Comparison of ENCODE assay signal across 8 mouse cellular contexts in genomic region chr5:122131076-122132051, GRCm38 (mm10). TPM values are rescaled to one million over a fixed set of nuclear protein-coding genes. Genes with fewer than 3 reads are reported as not detected.
DNase-seq lines count a peak whose midpoint lies in the region; ATAC-seq and TF ChIP-seq lines count a peak whose summit lies in the region.

No protein-coding gene starts in this region.

- peak in 1 of 2 experiments; percentile 81; a peak in 2 of 4 replicates for TF ChIP-seq POLR2A in MEL (IDR thresholded peaks at IDR 0.05; ENCODE audit: control insufficient read depth in 1 of 2, insufficient read depth in 1 of 2, low read depth in 1 of 2, low read length in 2 of 2, poor library complexity in 1 of 2)

- WGBS in lung, postnatal 0 days = 10% methylated on average over 34 of the region's 34 CpGs

- peak overlapping the region; percentile 87 for H3K9ac ChIP-seq in MEL (ENCODE audit: control insufficient read depth, low read depth, low read length, poor library complexity, severe bottlenecking)
- peak overlapping the region; percentile 19; the same call in 1 of the 2 replicates for H3K9ac ChIP-seq in lung, postnatal 0 days (replicated peaks; ENCODE audit: low read depth)

- no peaks in the 10 kb centered on the region for H3K9me3 ChIP-seq in MEL (replicated peaks; ENCODE audit: insufficient read depth, low read length)
- H3K9me3 ChIP-seq in lung, postnatal 0 days (ENCODE audit: low read length) = no peaks in the 10 kb centered on the region

- peak overlapping the region; percentile 97 for H3K27ac ChIP-seq in MEL (ENCODE audit: control insufficient read depth, low read depth, low read length)
- no peak overlapping the region for H3K27ac ChIP-seq in lung, postnatal 0 days (ENCODE audit: low read length)

- H3K79me2 ChIP-seq in MEL (ENCODE audit: control insufficient read depth, insufficient read depth, low read length, poor library complexity) = no peaks in the 10 kb centered on the region; the same call in 1 of the 2 replicates

- TF ChIP-seq RAD21 in MEL (IDR thresholded peaks at IDR 0.05; ENCODE audit: low read depth, low read length) = peak; percentile 36

- peak; percentile 31 to 39 for TF ChIP-seq EP300 in MEL (IDR thresholded peaks at IDR 0.05; ENCODE audit: low read depth in 1 of 2, low read length in 2 of 2)
- peak; percentile 57; the same call in 1 of the 2 replicates for TF ChIP-seq EP300 in lung, postnatal 0 days (IDR thresholded peaks at IDR 0.05)

- H3K36me3 ChIP-seq in MEL (ENCODE audit: control insufficient read depth in 1 of 2, insufficient read depth in 2 of 2, low read length in 2 of 2) = peaks cover 0 to 27% of the 10 kb centered on the region in 2 experiments; a peak in 2 of 4 replicates
- H3K36me3 ChIP-seq in lung, postnatal 0 days (ENCODE audit: insufficient read depth, low read length) = no peaks in the 10 kb centered on the region

- peak; percentile 78 to 93 (median 83) for TF ChIP-seq CTCF in MEL (IDR thresholded peaks at IDR 0.05 in 2 of 3, conservative IDR thresholded peaks at IDR 0.05 in 1 of 3; ENCODE audit: control insufficient read depth in 1 of 3, insufficient read depth in 1 of 3, low read depth in 2 of 3, low read length in 3 of 3, poor library complexity in 1 of 3, severe bottlenecking in 1 of 3)
- TF ChIP-seq CTCF in lung, postnatal 0 days (IDR thresholded peaks at IDR 0.05) = peak; percentile 88

- H3K4me2 ChIP-seq in lung, postnatal 0 days (replicated peaks; ENCODE audit: low read depth, low read length) = peak overlapping the region; percentile 86

- no peaks in the 10 kb centered on the region for H3K27me3 ChIP-seq in MEL (ENCODE audit: control insufficient read depth in 1 of 2, insufficient read depth in 2 of 2, low read length in 2 of 2)
- H3K27me3 ChIP-seq in lung, postnatal 0 days (replicated peaks; ENCODE audit: insufficient read depth, low read length) = no peaks in the 10 kb centered on the region

- ATAC-seq in frontal cortex, adult (ENCODE audit: low TSS enrichment) = peak; percentile 71; the same call in 1 of the 2 replicates
- peak; percentile 71 to 80 for ATAC-seq in hematopoietic stem cell, adult 5-6 weeks (replicated peaks in 1 of 2; ENCODE audit: insufficient read depth in 1 of 2, low FRiP score in 2 of 2, low TSS enrichment in 1 of 2, low read depth in 1 of 2, poor library complexity in 2 of 2, severe bottlenecking in 2 of 2)
- ATAC-seq in lung, postnatal 0 days = peak; percentile 84

- H3K4me3 ChIP-seq in MEL (ENCODE audit: control insufficient read depth in 1 of 2, insufficient read depth in 1 of 2, low read depth in 2 of 2, low read length in 2 of 2) = peak overlapping the region; percentile 68 to 71
- peak overlapping the region; percentile 44 for H3K4me3 ChIP-seq in lung, postnatal 0 days (ENCODE audit: low read depth, low read length)

- H3K4me1 ChIP-seq in MEL (ENCODE audit: control insufficient read depth in 1 of 2, insufficient read depth in 2 of 2, low read length in 2 of 2) = peaks cover 19 to 45% of the 10 kb centered on the region in 2 experiments
- H3K4me1 ChIP-seq in lung, postnatal 0 days (ENCODE audit: insufficient read depth, low read depth, low read length) = peaks cover 7% of the 10 kb centered on the region; the same call in 1 of the 2 replicates

- peak; percentile 92 for DNase-seq in MEL (ENCODE audit: low read depth, low spot score)
- peak; percentile 85 for DNase-seq in cerebellum, adult 9-10 months
- DNase-seq in layer of hippocampus, adult 9-11 months = peak; percentile 89
- DNase-seq in lung, postnatal 0 days (ENCODE audit: low spot score) = peak; percentile 90
- peak; percentile 82 for DNase-seq in ovary, postnatal 10 days (ENCODE audit: low spot score)
- DNase-seq in thymus, postnatal 0 days (ENCODE audit: low spot score) = peak; percentile 92

TF ChIP-seq in MEL, 35 proteins besides CTCF, POLR2A, EP300 and RAD21 (continues in another document):
- 0 out of 2 replicates have a peak, but pooled peaks have one; percentile 78 for TF ChIP-seq CHD1 (IDR thresholded peaks at IDR 0.05; ENCODE audit: low read depth, low read length)
- TF ChIP-seq CHD2 (IDR thresholded peaks at IDR 0.05; ENCODE audit: low read length) = no peak
- peak; percentile 85 for TF ChIP-seq ELF1 (IDR thresholded peaks at IDR 0.05; ENCODE audit: low read depth, low read length)
- TF ChIP-seq ZC3H11A (IDR thresholded peaks at IDR 0.05; ENCODE audit: low read depth, low read length) = peak; percentile 34; the same call in 1 of the 2 replicates
- TF ChIP-seq POLR2AphosphoS5 (IDR thresholded peaks at IDR 0.05; ENCODE audit: borderline replicate concordance, low read depth, low read length) = no peak
- peak; percentile 62 for TF ChIP-seq MXI1 (IDR thresholded peaks at IDR 0.05; ENCODE audit: low read depth, low read length)
- peak; percentile 71 for TF ChIP-seq SMC3 (IDR thresholded peaks at IDR 0.05; ENCODE audit: low read depth, low read length)
- no peak for TF ChIP-seq USF1 (IDR thresholded peaks at IDR 0.05; ENCODE audit: low read depth, low read length)
- peak; percentile 47; the same call in 1 of the 2 replicates for TF ChIP-seq RCOR1 (IDR thresholded peaks at IDR 0.05; ENCODE audit: low read depth, low read length)
- no peak for TF ChIP-seq NRF1 (IDR thresholded peaks at IDR 0.05; ENCODE audit: insufficient read depth, low read depth, low read length, poor library complexity, severe bottlenecking)
- no peak; the same call in 1 of the 2 replicates for TF ChIP-seq BHLHE40 (IDR thresholded peaks at IDR 0.05; ENCODE audit: borderline replicate concordance, low read depth, low read length)
- TF ChIP-seq UBTF (IDR thresholded peaks at IDR 0.05; ENCODE audit: borderline replicate concordance, insufficient read depth, low read depth, low read length) = 0 out of 2 replicates have a peak, but pooled peaks have one; percentile 20
- TF ChIP-seq ZNF384 (IDR thresholded peaks at IDR 0.05; ENCODE audit: low read depth, low read length) = peak; percentile 45; the same call in 1 of the 2 replicates
- peak; percentile 69 for TF ChIP-seq MYB (IDR thresholded peaks at IDR 0.05; ENCODE audit: low read depth, low read length)
- peak; percentile 84 for TF ChIP-seq TBP (IDR thresholded peaks at IDR 0.05; ENCODE audit: low read depth, low read length)
- TF ChIP-seq MAZ (IDR thresholded peaks at IDR 0.05; ENCODE audit: low read depth, low read length) = 0 out of 2 replicates have a peak, but pooled peaks have one; percentile 48
- peak; percentile 54 for TF ChIP-seq ETS1 (IDR thresholded peaks at IDR 0.05; ENCODE audit: low read depth, low read length)
- peak; percentile 65 for TF ChIP-seq ZMIZ1 (IDR thresholded peaks at IDR 0.05; ENCODE audit: low read depth, low read length)
- TF ChIP-seq MAX (IDR thresholded peaks at IDR 0.05; ENCODE audit: low read length) = no peak; the same call in 1 of the 2 replicates
- 0 out of 2 replicates have a peak, but pooled peaks have one; percentile 41 for TF ChIP-seq KAT2A (conservative IDR thresholded peaks at IDR 0.05; ENCODE audit: low read depth, low read length)
- peak; percentile 47; the same call in 1 of the 2 replicates for TF ChIP-seq MYC (IDR thresholded peaks at IDR 0.05; ENCODE audit: low read depth, low read length)
- TF ChIP-seq NELFE (IDR thresholded peaks at IDR 0.05; ENCODE audit: low read depth, low read length) = peak; percentile 41
- TF ChIP-seq ZKSCAN1 (IDR thresholded peaks at IDR 0.05; ENCODE audit: low read depth, low read length) = peak; percentile 94
- TF ChIP-seq USF2 (IDR thresholded peaks at IDR 0.05; ENCODE audit: borderline replicate concordance in 1 of 2, insufficient read depth in 1 of 2, low read depth in 1 of 2, low read length in 2 of 2) = no peak
- TF ChIP-seq GATA1 (IDR thresholded peaks at IDR 0.05; ENCODE audit: low read depth, low read length) = 0 out of 2 replicates have a peak, but pooled peaks have one; percentile 4
- TF ChIP-seq GABPA (IDR thresholded peaks at IDR 0.05; ENCODE audit: low read depth, low read length) = no peak
- peak; percentile 92 for TF ChIP-seq SIN3A (IDR thresholded peaks at IDR 0.05; ENCODE audit: low read length)
- no peak for TF ChIP-seq E2F4 (IDR thresholded peaks at IDR 0.05; ENCODE audit: borderline replicate concordance, low read depth, low read length)
- no peak for TF ChIP-seq TAL1 (IDR thresholded peaks at IDR 0.05; ENCODE audit: low read length)
- TF ChIP-seq MEF2A (IDR thresholded peaks at IDR 0.05; ENCODE audit: extremely low read depth, insufficient replicate concordance, low read depth, low read length, poor library complexity, severe bottlenecking) = no peak
- TF ChIP-seq MAFK (IDR thresholded peaks at IDR 0.05; ENCODE audit: borderline replicate concordance, low read depth, low read length) = no peak
- peak; percentile 51; the same call in 1 of the 2 replicates for TF ChIP-seq TCF12 (IDR thresholded peaks at IDR 0.05; ENCODE audit: low read depth, low read length)

RNA-seq across cellular contexts. Expression of gene Ccdc63, which starts 9.3 kb away (rescaled TPM):
- 1.4 and 1.6 TPM in 2 replicates for total RNA-seq in MEL (2012; rRNA removed)
- polyA plus RNA-seq in MEL (2012; ENCODE audit: insufficient read depth in 1 of 2, insufficient read length in 2 of 2, low read depth in 1 of 2, low replicate concordance in 2 of 2, missing spikeins in 1 of 2) = 1 to 10 TPM in 1 of 2 experiments, not detected in 1; 4.7 TPM
- 0.20 and 1.0 TPM in 2 replicates for total RNA-seq in hematopoietic stem cell, adult 5-6 weeks (2017)
- polyA plus RNA-seq in lung, postnatal 0 days (2015; fragmentation: Nextera tagmentation; extraction: Ambion mirVana) = 0.18 TPM in 1 of 2 replicates, not detected in the other
- 0.33 and 0.40 TPM in 2 replicates for polyA plus RNA-seq in thymus, postnatal 0 days (2015; fragmentation: Nextera tagmentation; extraction: Ambion mirVana)

RNA-seq across cellular contexts. Expression of gene Ppp1cc, which starts 26.7 kb away (rescaled TPM):
- 305 and 329 TPM in 2 replicates for total RNA-seq in MEL (2012; rRNA removed)
- 100 to 1,000 TPM in 1 of 2 experiments, not detected in 1; 420 TPM for polyA plus RNA-seq in MEL (2012; ENCODE audit: insufficient read depth in 1 of 2, insufficient read length in 2 of 2, low read depth in 1 of 2, low replicate concordance in 2 of 2, missing spikeins in 1 of 2)
- total RNA-seq in hematopoietic stem cell, adult 5-6 weeks (2017) = 202 and 213 TPM in 2 replicates
- 137 and 150 TPM in 2 replicates for polyA plus RNA-seq in lung, postnatal 0 days (2015; fragmentation: Nextera tagmentation; extraction: Ambion mirVana)
- polyA plus RNA-seq in thymus, postnatal 0 days (2015; fragmentation: Nextera tagmentation; extraction: Ambion mirVana) = 321 and 340 TPM in 2 replicates

RNA-seq across cellular contexts. Expression of gene Myl2, which starts 30.6 kb away (rescaled TPM):
- 0.35 and 0.75 TPM in 2 replicates for total RNA-seq in MEL (2012; rRNA removed)
- polyA plus RNA-seq in MEL (2012; ENCODE audit: insufficient read depth in 1 of 2, insufficient read length in 2 of 2, low read depth in 1 of 2, low replicate concordance in 2 of 2, missing spikeins in 1 of 2) = under 1 TPM in 1 of 2 experiments, not detected in 1; 0.54 TPM
- total RNA-seq in hematopoietic stem cell, adult 5-6 weeks (2017) = 3.9 TPM in 1 of 2 replicates, not detected in the other
- 2.8 and 3.5 TPM in 2 replicates for polyA plus RNA-seq in lung, postnatal 0 days (2015; fragmentation: Nextera tagmentation; extraction: Ambion mirVana)
- polyA plus RNA-seq in thymus, postnatal 0 days (2015; fragmentation: Nextera tagmentation; extraction: Ambion mirVana) = 1.3 and 1.7 TPM in 2 replicates
